Mouse (Mus musculus) ES-Bruce4 (cell line): ENCODE data around the gene Cdkl4.
"Not testable (repeated sequence)": the region's sequence is repeated elsewhere in the genome, so short reads cannot be mapped to it uniquely, and the experiment has no call there.

Experiments used
- EP300 ChIP-seq: IDR thresholded peaks from 2 replicates; pipeline ENCODE4 v1.6.1; 2011; ENCODE audit warnings: low read depth, low read length; ENCODE audit not compliant: insufficient read depth
- POLR2A ChIP-seq: IDR thresholded peaks from one replicate; pipeline ENCODE4 v1.8.1; 2011; ENCODE audit warnings: low read length; ENCODE audit not compliant: insufficient read depth

DNA sequence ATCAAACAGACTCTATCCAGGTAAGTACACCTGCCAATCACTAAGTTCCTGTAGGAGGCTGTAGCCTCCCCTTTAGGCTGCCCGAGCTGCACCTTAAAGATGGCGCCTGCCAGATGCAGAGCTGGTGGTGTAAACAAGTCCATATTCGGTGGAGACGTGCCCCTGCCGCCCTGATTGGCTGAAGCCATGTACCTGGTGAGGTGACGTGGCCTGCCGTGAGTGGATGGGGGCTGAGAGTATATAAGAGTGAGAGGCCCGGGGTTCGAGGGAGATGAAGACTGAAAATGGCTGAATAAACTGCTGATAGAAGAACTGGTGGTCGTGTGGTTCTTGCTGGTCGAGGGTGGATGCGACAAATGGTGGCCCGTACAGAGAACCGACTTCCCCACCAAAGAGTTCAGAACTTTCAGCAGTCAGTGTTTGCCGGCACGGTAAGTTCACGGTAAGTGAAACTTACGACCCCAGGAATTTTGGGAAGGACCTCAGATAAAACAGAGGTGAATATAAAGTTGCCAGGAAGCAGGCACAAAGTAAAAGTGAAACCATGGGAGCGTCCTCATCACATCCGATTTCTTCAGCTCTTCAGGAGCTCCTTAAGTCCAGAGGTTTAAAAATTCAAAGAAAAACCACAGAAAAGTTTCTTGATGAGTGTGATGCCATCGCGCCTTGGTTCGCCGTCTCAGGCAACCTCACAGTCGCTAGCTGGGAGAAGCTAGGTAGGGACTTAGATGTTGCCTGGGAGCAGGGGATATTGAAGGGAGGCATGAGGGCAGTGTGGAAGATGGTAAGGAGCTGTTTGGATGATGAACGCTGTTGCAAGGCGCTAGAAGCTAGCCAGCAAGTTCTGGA, 13.6 kb downstream of the Cdkl4 start:
- TF ChIP-seq EP300, POLR2A: not testable (repeated sequence)
